Mouse (Mus musculus): ENCODE measurements around the gene Diaph3.

DNA sequence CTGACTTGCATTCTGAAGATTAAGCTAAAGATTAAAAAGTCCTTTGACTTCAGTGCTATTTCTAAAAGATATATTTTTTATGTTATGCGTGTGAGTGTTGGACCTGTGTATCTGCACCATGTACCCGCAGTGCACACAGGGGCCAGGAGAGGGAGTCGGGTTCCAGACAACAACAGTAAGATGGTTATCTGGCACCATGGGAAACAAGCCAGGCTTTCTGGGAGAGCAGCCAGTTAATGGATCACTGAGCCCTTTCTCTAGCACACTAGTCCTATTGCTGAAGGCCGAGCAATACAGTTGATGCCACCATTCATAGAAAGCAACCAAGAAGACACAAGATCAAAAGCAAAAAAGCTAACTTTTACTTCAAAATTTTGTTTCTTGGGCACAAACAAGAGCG is 271.5 kb downstream of the Diaph3 start:
- TF ChIP-seq GATA1 (IDR thresholded peaks at IDR 0.05; ENCODE audit: low read length) (no peak), TAL1 (IDR thresholded peaks at IDR 0.05; ENCODE audit: low read length) (no peak)

Measured in erythroblast, embryonic 14.5 days (primary cell).